Mouse (Mus musculus) lung, embryonic 14.5 days (tissue): ENCODE results near the gene Trim65. TPM values are rescaled to one million over a fixed set of nuclear protein-coding genes. Genes with fewer than 3 reads are reported as not detected.

Experiments
- ATAC-seq: fragments of 200-750 bp; cut with Nextera tagmentation; 2 replicates; pipeline ENCODE4 v1.8.0; 2017; ENCODE audit warnings: mild to moderate bottlenecking, moderate TSS enrichment, moderate library complexity; ENCODE audit not compliant: insufficient read depth
- DNase-seq: peaks from one replicate; pipeline ENCODE4 v3.0.0-alpha.2; 2015
- H3K27ac ChIP-seq: fragments of 300-500 bp; sonication (generic); 2 replicates; pipeline ENCODE4 v1.5.1; 2014; ENCODE audit warnings: low read depth, mild to moderate bottlenecking, moderate library complexity
- H3K27me3 ChIP-seq: fragments of 300-500 bp; sonication (generic); 2 replicates; pipeline ENCODE4 v1.6.1; 2014; ENCODE audit warnings: low read length, control low read depth; ENCODE audit not compliant: insufficient read depth
- H3K36me3 ChIP-seq: fragments of 300-500 bp; sonication (generic); 2 replicates; pipeline ENCODE4 v1.6.1; 2014; ENCODE audit warnings: control low read depth; ENCODE audit not compliant: insufficient read depth
- H3K4me1 ChIP-seq: fragments of 300-500 bp; sonication (generic); 2 replicates; pipeline ENCODE4 v1.6.1; 2014; ENCODE audit warnings: antibody characterized with exemption, control low read depth; ENCODE audit not compliant: insufficient read depth
- H3K4me2 ChIP-seq: fragments of 300-500 bp; sonication (generic); 2 replicates; pipeline ENCODE4 v1.6.1; 2014; ENCODE audit warnings: mild to moderate bottlenecking
- H3K4me3 ChIP-seq: fragments of 300-500 bp; sonication (generic); 2 replicates; pipeline ENCODE4 v1.5.1; 2014; ENCODE audit warnings: low read depth, low read length
- H3K9ac ChIP-seq: fragments of 300-500 bp; sonication (generic); 2 replicates; pipeline ENCODE4 v1.6.1; 2014
- H3K9me3 ChIP-seq: fragments of 300-500 bp; sonication (generic); 2 replicates; pipeline ENCODE4 v1.6.1; 2016; ENCODE audit warnings: low read depth, low read length, control low read depth
- CTCF ChIP-seq: IDR thresholded peaks from 2 replicates; pipeline ENCODE4 v1.5.1; 2016; ENCODE audit warnings: antibody characterized with exemption, low read depth
- WGBS: fragments of 180-500 bp; shearing (Covaris S2); extraction: QIAGEN DNeasy Blood & Tissue Kit; methylation state at CpG from one replicate; pipeline ENCODE4 v1.1.7; 2014; 5-methylcytosine and 5-hydroxymethylcytosine counted together
- polyA plus RNA-seq: library from polyadenylated mRNA; unstranded; fragments of >200 nt; fragmentation: Nextera tagmentation; extraction: Ambion mirVana; gene quantifications from 2 replicates; pipeline ENCODE4 v1.2.1, GENCODE M21; 2014

The Trim65 gene
- polyA plus RNA-seq, 1 experiment from 2014 or later: 3.9 TPM

GRCm38 (mm10) chr11:116074436-116074991 is 56.4 kb downstream of the Trim65 start:
- no peak for DNase-seq
- H3K4me1 ChIP-seq: peaks cover 3% of the 10 kb centered on the region; the same call in 1 of the 2 replicates
- no peaks in the 10 kb centered on the region for H3K9me3 ChIP-seq
- H3K4me2 ChIP-seq: no peak overlapping the region
- TF ChIP-seq CTCF: no peak
- H3K27me3 ChIP-seq: no peaks in the 10 kb centered on the region
- H3K27ac ChIP-seq: no peak overlapping the region; the same call in 1 of the 2 replicates
- no peak overlapping the region for H3K4me3 ChIP-seq
- peaks cover 10% of the 10 kb centered on the region for H3K36me3 ChIP-seq
- no peak for ATAC-seq
- no peak overlapping the region for H3K9ac ChIP-seq
- WGBS: 47% methylated on average over 7 of the region's 7 CpGs

GRCm38 (mm10) chr11:116072608-116073007 is 58.3 kb downstream of the Trim65 start:
- no peak for DNase-seq
- Histone ChIP-seq H3K4me3 (no peak overlapping the region), H3K36me3 (no peaks in the 10 kb centered on the region), H3K27ac (no peak overlapping the region), H3K9ac (no peak overlapping the region), H3K4me2 (no peak overlapping the region), H3K27me3 (no peaks in the 10 kb centered on the region), H3K4me1 (peaks cover 3% of the 10 kb centered on the region; the same call in 1 of the 2 replicates), H3K9me3 (no peaks in the 10 kb centered on the region)
- 67% methylated on average over 3 of the region's 3 CpGs for WGBS
- no peak for ATAC-seq
- no peak for TF ChIP-seq CTCF

Other genes with a start within 250 kb of the Trim65 start
- 1.9 and 3.2 TPM in 2 replicates for gene Smim5, start 231.2 kb downstream of the Trim65 start, polyA plus RNA-seq
- 11.4 and 12.2 TPM in 2 replicates for gene Smim6, start 219.1 kb downstream of the Trim65 start, polyA plus RNA-seq
- 39.1 and 43.5 TPM in 2 replicates for gene Sap30bp, start 197.8 kb downstream of the Trim65 start, polyA plus RNA-seq
- gene Recql5, start 197.7 kb downstream of the Trim65 start, polyA plus RNA-seq: 17.8 and 21.7 TPM in 2 replicates
- gene Itgb4, start 156.4 kb downstream of the Trim65 start, polyA plus RNA-seq: 2.0 and 2.3 TPM in 2 replicates
- gene Galk1, start 118.4 kb downstream of the Trim65 start, polyA plus RNA-seq: 191 and 208 TPM in 2 replicates
- gene H3f3b, start 103.2 kb downstream of the Trim65 start, polyA plus RNA-seq: 1,851 and 1,959 TPM in 2 replicates
- gene Unk, start 100.8 kb downstream of the Trim65 start, polyA plus RNA-seq: 39.5 and 44.4 TPM in 2 replicates
- gene Unc13d, start 53.2 kb downstream of the Trim65 start, polyA plus RNA-seq: 2.5 and 3.3 TPM in 2 replicates
- 66.5 and 69.8 TPM in 2 replicates for gene Wbp2, start 44.1 kb downstream of the Trim65 start, polyA plus RNA-seq
- 12.7 and 13.2 TPM in 2 replicates for gene Trim47, start 3.9 kb downstream of the Trim65 start, polyA plus RNA-seq
- 89.3 and 91.9 TPM in 2 replicates for gene Mrpl38, start 7.7 kb upstream of the Trim65 start, polyA plus RNA-seq
- gene Fbf1, start 37.0 kb upstream of the Trim65 start, polyA plus RNA-seq: 30.9 and 35.2 TPM in 2 replicates
- gene Ten1, start 67.7 kb upstream of the Trim65 start, polyA plus RNA-seq: 64.1 and 66.7 TPM in 2 replicates
- gene Acox1, start 67.9 kb upstream of the Trim65 start, polyA plus RNA-seq: 21.4 and 22.1 TPM in 2 replicates
- gene Evpl, start 106.9 kb upstream of the Trim65 start, polyA plus RNA-seq: 4.4 and 4.8 TPM in 2 replicates
- gene Srp68, start 143.1 kb upstream of the Trim65 start, polyA plus RNA-seq: 85.7 and 89.8 TPM in 2 replicates
- gene Galr2, start 149.8 kb upstream of the Trim65 start, polyA plus RNA-seq: 0.11 TPM in 1 of 2 replicates, not detected in the other
- 63.7 and 68.4 TPM in 2 replicates for gene Exoc7, start 176.1 kb upstream of the Trim65 start, polyA plus RNA-seq
- 1.3 and 2.1 TPM in 2 replicates for gene Foxj1, start 204.3 kb upstream of the Trim65 start, polyA plus RNA-seq